Mouse (Mus musculus): ENCODE results near the gene Zbtb20. TPM values are rescaled to one million over a fixed set of nuclear protein-coding genes. Genes with fewer than 3 reads are reported as not detected.

The Zbtb20 gene
- total RNA-seq, 2 experiments from 2014 or later: 78.8 to 85.4 TPM

- DNase-seq (ENCODE audit: low spot score in 2 of 2): no peak
These were observed 197.3 kb downstream of the Zbtb20 start for GRCm38 (mm10) chr16:43072818-43073594.

DNA sequence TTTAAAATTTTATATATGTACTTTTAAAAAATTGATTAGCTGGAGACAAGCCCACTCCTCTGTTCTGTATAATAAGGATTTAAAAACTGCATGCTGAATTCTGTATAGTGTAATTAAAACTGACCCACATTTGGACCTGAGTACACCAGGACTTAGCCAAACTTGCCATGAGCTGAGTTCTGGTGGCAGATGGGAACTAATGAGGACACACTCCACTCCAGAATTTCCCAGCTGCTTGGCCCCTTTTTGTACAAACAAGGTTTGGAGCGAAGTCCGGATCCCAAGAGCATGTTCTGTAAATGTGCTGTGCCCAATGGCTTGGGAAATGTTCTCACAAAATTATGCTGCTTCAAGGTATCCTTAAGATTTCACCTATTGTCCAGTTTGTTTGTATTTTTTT is 204.7 kb downstream of the Zbtb20 start:
- DNase-seq (ENCODE audit: low spot score in 2 of 2): no peak

DNA sequence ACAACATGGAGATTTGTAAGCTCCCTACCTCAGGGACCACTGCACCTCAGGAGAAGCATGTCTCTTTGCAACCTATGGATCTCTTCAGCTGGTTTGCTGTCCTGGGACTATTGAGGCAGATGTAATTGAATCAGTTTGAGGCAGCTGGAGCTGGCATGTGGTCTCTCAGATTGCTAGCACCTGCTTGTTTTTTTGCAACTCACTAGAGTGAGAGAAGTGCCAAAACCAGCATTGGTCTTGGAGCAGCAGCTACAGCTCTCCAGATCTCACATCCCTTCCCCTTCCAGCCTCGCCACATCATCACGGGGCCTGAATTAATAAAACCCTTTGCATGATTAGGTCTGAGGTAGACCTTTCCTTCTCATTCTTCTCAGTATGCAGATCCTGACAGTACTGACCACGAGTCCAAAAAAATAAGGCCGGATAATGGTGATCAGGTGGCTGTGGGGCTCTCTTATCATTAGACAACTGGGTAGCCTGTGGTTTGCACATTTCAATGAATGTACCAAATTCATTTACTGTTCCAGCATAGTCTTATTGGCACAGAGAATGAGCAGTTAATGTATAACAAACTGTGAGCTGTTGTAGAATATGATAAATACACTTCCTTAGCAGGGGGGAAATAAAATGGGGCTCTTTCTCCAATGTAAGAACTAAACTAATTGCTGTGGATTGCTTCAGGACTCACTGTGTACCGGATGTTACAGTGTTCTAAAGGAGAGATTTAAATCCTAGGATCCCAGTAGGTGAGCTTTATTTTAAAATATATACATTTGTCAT is 205.4 kb downstream of the Zbtb20 start:
- no peak for DNase-seq (ENCODE audit: low spot score in 2 of 2)

DNA sequence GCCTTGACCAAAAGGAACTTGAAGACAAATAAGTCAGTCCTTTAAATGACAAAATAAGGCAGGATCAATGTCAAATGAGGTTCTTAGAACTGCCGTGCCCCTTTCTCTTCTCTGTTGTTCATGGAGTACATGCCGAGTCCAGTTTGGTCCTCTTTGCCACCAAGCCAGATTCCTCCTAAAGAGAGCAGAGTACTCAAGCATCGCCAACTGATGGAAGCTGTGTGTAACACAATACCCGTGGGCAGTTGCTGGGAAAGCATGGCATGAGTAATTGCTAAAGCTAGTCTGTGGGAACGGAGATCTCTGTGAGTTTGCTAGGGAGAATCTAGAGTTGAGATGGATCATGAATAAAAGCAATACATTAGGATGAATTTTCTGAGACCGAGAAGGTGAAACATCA is 206.3 kb downstream of the Zbtb20 start:
- no peak for DNase-seq (ENCODE audit: low spot score in 2 of 2)

DNA sequence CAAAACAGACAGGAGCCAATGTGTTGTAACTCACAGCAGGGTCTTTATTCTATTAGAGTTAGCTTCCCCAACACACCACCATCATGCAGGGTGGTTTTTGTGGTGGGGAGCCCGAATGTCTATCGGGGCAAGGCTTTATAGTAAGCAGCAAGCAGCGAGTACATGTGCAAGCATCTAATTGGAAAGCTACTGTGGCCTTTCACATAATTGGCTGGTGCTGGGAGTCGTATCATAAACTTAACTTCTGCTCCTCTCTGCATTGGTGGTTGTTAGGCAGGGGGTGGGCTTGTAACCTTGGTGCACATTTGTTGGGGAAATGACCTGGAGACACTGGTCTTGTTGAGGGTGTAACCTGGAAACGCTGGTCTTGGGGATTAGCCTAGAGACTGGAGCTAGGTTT is 207.1 kb downstream of the Zbtb20 start:
- DNase-seq (ENCODE audit: low spot score in 2 of 2): no peak

DNA sequence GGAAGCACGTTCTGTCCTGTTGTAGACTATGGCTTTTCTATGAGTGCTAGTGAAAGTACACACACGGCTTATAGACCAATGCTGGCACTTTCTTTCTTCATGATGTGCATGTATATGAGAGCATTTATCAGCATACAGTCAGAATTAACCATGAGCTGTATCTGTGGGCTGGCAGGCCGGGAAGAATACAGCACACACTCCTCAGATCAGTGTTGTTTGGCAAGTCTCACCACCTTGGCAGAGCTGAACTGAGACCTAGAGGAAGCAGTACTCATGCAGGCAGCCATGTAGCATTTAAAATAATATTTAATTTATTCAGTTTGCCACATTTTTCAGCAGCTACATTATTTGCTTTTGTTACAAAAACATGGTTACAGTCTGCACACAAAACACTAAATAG is 214.5 kb downstream of the Zbtb20 start:
- DNase-seq (ENCODE audit: low spot score in 2 of 2): no peak

GRCm38 (mm10) chr16:43094161-43094560 is 218.5 kb downstream of the Zbtb20 start:
- no peak for DNase-seq (ENCODE audit: low spot score in 2 of 2)

- DNase-seq (ENCODE audit: low spot score in 2 of 2): no peak
These were observed 219.1 kb downstream of the Zbtb20 start for GRCm38 (mm10) chr16:43094756-43095155.

- no peak for DNase-seq (ENCODE audit: low spot score in 2 of 2)
These were observed 220.4 kb downstream of the Zbtb20 start for GRCm38 (mm10) chr16:43096040-43096439.

- DNase-seq (ENCODE audit: low spot score in 2 of 2): no peak
These were observed 222.5 kb downstream of the Zbtb20 start for GRCm38 (mm10) chr16:43098153-43098552.

DNA sequence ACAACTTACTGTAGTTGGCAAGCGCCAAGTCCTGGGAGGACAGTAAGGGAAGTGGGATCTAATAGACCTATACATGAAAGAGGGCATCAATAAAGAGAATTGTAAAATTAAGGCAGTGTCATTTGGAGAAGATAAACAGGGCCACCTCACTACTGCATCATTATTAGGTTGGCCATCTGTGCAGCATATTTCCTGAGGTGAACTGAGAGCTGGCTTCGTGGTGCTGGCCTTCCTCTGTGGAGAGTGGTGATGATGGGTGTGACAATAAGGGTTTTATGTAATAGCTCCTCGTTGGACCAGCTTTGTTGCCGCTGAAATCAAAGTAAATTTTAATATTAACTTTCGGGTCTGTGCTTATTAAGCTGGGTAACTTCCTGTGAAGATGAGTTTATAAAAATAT is 223.0 kb downstream of the Zbtb20 start:
- no peak for DNase-seq (ENCODE audit: low spot score in 2 of 2)

- no peak for DNase-seq (ENCODE audit: low spot score in 2 of 2)
These were observed 235.6 kb downstream of the Zbtb20 start for GRCm38 (mm10) chr16:43111288-43111687.

DNA sequence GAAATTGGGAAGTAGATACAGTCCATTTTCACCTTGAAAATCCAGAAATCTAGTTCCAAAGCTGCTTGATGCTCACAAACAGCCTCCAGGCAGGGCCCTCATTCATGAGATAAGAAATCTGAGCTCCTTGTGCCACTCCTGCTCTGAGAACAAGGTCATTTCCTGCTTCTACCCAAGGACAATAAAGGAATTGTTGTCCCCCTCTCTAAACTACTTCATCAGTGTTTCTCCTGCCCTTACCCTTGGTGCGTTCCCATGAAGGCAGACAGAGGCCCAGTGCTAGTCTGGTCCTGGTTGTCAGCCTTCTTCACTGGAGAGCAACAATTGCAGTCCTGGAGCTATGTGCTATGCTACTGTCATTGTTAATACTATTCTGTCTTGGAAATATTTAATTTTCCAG is 238.3 kb downstream of the Zbtb20 start:
- no peak for DNase-seq (ENCODE audit: low spot score in 2 of 2)

- DNase-seq (ENCODE audit: low spot score in 2 of 2): no peak
These were observed 254.3 kb downstream of the Zbtb20 start for GRCm38 (mm10) chr16:43129966-43130365.

GRCm38 (mm10) chr16:43130583-43130982 is 254.9 kb downstream of the Zbtb20 start:
- no peak for DNase-seq (ENCODE audit: low spot score in 2 of 2)

GRCm38 (mm10) chr16:43131077-43131476 is 255.4 kb downstream of the Zbtb20 start:
- DNase-seq (ENCODE audit: low spot score in 2 of 2): no peak

GRCm38 (mm10) chr16:43168506-43168905 is 292.8 kb downstream of the Zbtb20 start:
- no peak for DNase-seq (ENCODE audit: low spot score in 2 of 2)

GRCm38 (mm10) chr16:43169273-43169905 is 293.7 kb downstream of the Zbtb20 start:
- DNase-seq (ENCODE audit: low spot score in 2 of 2): no peak

DNA sequence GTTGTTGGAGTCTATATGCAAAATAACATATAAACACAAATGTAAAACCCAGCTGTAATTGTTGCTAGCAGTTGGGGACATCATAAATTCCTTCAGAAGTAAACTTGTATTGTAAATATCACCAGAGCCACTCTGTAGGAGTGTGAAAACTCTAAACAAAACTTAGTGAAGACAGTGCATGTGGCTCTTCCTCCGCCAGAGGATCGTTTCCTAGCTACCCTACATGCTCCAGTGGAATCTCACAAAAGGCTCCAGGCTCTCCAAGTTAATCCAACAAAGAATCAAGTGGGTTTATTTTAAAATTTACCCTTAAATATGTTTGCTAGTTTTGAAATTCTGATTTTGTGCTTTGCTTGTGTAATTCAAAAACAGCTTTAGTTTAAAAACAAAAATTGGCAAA is 296.5 kb downstream of the Zbtb20 start:
- no peak for DNase-seq (ENCODE audit: low spot score in 2 of 2)

GRCm38 (mm10) chr16:43172912-43173311 is 297.2 kb downstream of the Zbtb20 start:
- no peak for DNase-seq (ENCODE audit: low spot score in 2 of 2)

GRCm38 (mm10) chr16:43174815-43175214 is 299.1 kb downstream of the Zbtb20 start:
- no peak for DNase-seq (ENCODE audit: low spot score in 2 of 2)

DNA sequence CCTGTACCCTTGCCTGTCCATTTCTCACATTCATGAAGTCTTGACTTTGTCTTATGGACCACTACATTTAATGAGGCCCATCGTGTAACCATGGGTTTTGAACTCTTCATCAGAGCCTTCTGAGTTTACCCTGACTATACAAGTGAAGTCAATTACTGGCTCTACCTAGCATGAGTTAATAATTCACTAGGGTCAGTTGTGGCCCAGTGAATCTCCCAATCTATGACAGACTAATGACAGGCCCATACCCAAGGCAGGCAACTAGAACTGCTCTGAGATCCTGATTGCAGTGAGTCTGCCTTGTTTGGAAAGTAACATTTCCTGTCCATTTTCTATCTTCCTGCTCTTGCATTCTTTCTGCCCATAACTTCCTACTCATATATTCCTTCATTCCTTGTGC is 305.4 kb downstream of the Zbtb20 start:
- DNase-seq (ENCODE audit: low spot score in 2 of 2): no peak

All from adrenal gland, postnatal 4 days (tissue).